Mouse (Mus musculus) limb, embryonic 15.5 days (tissue): ENCODE measurements around the gene Nhsl2. TPM values are rescaled to one million over a fixed set of nuclear protein-coding genes. Genes with fewer than 3 reads are reported as not detected.
A peak's percentile ranks its signal among the peaks of the same experiment; 100 is the strongest.

ENCODE experiments used
- ATAC-seq: fragments of 200-750 bp; cut with Nextera tagmentation; 2 replicates; pipeline ENCODE4 v1.8.0; 2017; ENCODE audit warnings: low read depth, moderate TSS enrichment; ENCODE audit not compliant: insufficient number of reproducible peaks, low FRiP score, low TSS enrichment
- H3K27ac ChIP-seq: fragments of 300-500 bp; sonication (generic); 2 replicates; pipeline ENCODE4 v1.5.1; 2015; ENCODE audit warnings: moderate library complexity, mild to moderate bottlenecking, inconsistent platforms
- H3K27me3 ChIP-seq: fragments of 300-500 bp; sonication (generic); 2 replicates; pipeline ENCODE4 v1.6.1; 2015; ENCODE audit warnings: inconsistent platforms
- H3K36me3 ChIP-seq: fragments of 300-500 bp; sonication (generic); 2 replicates; pipeline ENCODE4 v1.6.1; 2015; ENCODE audit warnings: inconsistent platforms
- H3K4me1 ChIP-seq: fragments of 300-500 bp; sonication (generic); 2 replicates; pipeline ENCODE4 v1.6.1; 2015; ENCODE audit warnings: inconsistent platforms
- H3K4me2 ChIP-seq: fragments of 300-500 bp; sonication (generic); 2 replicates; pipeline ENCODE4 v1.6.1; 2015; ENCODE audit warnings: mild to moderate bottlenecking, inconsistent platforms
- H3K4me3 ChIP-seq: fragments of 300-500 bp; sonication (generic); 2 replicates; pipeline ENCODE4 v1.5.1; 2015; ENCODE audit warnings: mild to moderate bottlenecking, inconsistent platforms
- H3K9ac ChIP-seq: fragments of 300-500 bp; sonication (generic); 2 replicates; pipeline ENCODE4 v1.6.1; 2015; ENCODE audit warnings: inconsistent platforms
- H3K9me3 ChIP-seq: fragments of 300-500 bp; sonication (generic); 2 replicates; pipeline ENCODE4 v1.6.1; 2016; ENCODE audit warnings: inconsistent platforms
- WGBS: fragments of 180-500 bp; shearing (Covaris S2); methylation state at CpG from one replicate; pipeline ENCODE4 v1.1.7; 2015; 5-methylcytosine and 5-hydroxymethylcytosine counted together
- polyA plus RNA-seq: library from polyadenylated mRNA; unstranded; fragments of >200 nt; fragmentation: Nextera tagmentation; extraction: Ambion mirVana; gene quantifications from 2 replicates; pipeline ENCODE4 v1.2.1, GENCODE M21; 2015

Nhsl2 gene
- polyA plus RNA-seq, 1 experiment from 2014 or later, result 11.4 TPM

DNA sequence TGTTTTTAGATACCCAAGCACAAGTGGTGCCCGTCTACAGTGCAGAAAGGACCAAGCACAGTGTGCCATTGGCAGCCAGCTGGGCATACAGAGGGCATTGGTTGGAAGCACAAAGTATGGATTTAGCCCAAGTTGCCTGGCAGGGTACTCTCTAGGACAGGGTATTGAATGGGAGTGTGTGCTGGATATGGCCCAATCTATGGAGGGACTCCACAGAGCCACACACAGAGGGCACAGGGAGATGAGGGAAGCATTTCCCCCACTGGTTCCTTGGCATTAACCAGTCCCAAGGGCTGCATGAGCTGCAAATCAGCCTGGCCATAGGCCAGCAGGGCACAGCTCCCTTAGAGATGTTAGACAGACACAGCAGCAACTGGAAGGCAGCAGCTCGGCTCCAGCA, 79.9 kb downstream of the Nhsl2 start:
- Histone ChIP-seq H3K27me3 (peaks cover 10% of the 10 kb centered on the region), H3K36me3 (no peaks in the 10 kb centered on the region), H3K4me2 (no peak overlapping the region), H3K9ac (no peak overlapping the region), H3K4me3 (no peak overlapping the region), H3K27ac (no peak overlapping the region), H3K9me3 (no peaks in the 10 kb centered on the region), H3K4me1 (0 out of 2 replicates have a peak, but pooled peaks cover 4% of the 10 kb centered on the region)
- ATAC-seq, result no peak
- WGBS, result 68% methylated on average over 2 of the region's 2 CpGs

DNA sequence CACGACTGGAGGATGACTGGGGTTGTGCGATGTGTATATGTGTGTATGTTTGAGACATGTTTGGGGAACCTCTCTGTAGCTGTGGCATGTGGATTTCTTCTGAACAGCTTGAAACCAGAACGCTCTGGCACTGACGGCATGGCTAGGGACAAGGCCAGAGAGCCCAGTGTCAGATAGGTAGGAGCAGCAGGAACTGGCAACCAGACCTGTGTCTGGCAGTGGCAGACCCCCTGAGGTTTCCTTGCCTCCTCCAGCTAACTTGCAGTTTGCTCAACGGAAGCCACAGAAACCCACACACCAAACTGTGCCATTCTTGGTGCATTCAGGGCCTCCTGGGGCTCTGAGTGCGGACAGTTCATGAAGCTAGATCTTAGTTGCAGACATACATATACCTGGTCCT, 81.1 kb downstream of the Nhsl2 start:
- WGBS, result 76% methylated on average over 6 of the region's 6 CpGs
- Histone ChIP-seq H3K27ac (no peak overlapping the region), H3K36me3 (no peaks in the 10 kb centered on the region), H3K4me3 (no peak overlapping the region), H3K27me3 (peaks cover 10% of the 10 kb centered on the region), H3K4me2 (no peak overlapping the region), H3K9me3 (no peaks in the 10 kb centered on the region), H3K9ac (no peak overlapping the region), H3K4me1 (0 out of 2 replicates have a peak, but pooled peaks cover 4% of the 10 kb centered on the region)
- ATAC-seq, result no peak

DNA sequence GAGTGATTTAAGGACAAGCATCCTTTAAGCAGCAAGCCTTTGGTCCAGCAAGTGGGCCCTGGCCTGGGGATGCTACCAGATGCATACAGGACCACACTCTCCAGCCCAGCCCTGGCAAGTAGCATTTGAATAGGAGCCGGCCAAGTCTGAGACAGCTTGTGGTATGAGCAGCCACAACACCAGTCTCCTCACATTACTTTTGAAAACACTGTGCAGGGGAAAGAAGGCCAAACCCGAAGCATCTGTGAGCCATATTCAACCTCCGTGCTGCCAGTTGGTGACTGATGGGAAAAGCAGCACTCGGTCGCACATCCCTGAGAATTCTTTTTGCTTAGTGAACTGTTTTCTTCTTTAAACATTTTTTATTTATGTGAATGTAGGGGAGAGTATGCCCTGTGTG, 81.8 kb downstream of the Nhsl2 start:
- no peak overlapping the region for H3K4me3 ChIP-seq
- 0 out of 2 replicates have a peak, but pooled peaks cover 4% of the 10 kb centered on the region for H3K4me1 ChIP-seq
- H3K4me2 ChIP-seq, result no peak overlapping the region
- ATAC-seq, result no peak
- H3K27ac ChIP-seq, result no peak overlapping the region
- H3K9ac ChIP-seq, result no peak overlapping the region
- no peaks in the 10 kb centered on the region for H3K36me3 ChIP-seq
- H3K27me3 ChIP-seq, result peaks cover 10% of the 10 kb centered on the region
- no peaks in the 10 kb centered on the region for H3K9me3 ChIP-seq
- WGBS, result 71% methylated on average over 5 of the region's 5 CpGs

DNA sequence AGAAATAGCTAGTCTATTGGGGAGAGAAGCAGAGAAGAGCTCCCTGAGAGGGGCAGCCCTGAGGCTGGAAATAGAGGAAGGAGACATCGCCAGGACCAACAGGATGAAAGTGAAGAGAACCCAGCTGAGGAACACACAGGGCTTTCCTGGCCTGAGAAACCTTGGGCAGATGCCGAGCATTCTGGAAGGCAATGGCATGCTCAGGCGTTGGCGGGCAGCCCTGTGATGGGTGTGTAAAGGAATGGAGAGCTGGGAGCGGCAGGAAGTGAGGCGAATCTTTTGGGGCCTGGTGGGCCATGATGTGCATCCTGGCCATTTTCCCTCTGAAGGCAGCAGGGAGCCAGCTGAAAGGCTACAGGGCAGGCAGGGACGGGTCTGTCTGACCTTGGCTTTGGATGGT, 83.1 kb downstream of the Nhsl2 start:
- no peak overlapping the region for H3K4me2 ChIP-seq

DNA sequence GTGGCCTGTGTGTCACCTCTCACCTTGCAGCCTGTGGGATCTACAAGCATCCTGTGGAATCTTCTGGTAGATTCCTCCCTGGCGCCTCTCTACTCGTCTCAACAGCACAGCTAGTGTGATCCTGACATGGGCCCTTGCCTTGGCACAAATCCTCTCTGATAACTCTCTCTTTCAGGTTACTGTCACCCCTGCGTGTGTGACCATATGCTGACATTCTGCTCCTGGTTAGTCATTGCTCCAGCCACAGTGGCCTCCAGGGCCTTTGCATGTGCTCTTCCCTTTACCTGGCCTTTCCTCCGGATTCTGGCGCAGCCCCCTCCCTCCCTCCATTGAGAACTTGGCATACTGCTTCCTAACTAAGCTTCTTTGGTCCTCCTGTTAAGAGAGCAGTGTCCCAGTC, 84.2 kb downstream of the Nhsl2 start:
- H3K4me2 ChIP-seq, result no peak overlapping the region
- H3K36me3 ChIP-seq, result no peaks in the 10 kb centered on the region
- ATAC-seq, result no peak
- H3K4me3 ChIP-seq, result no peak overlapping the region
- no peak overlapping the region for H3K27ac ChIP-seq
- H3K9me3 ChIP-seq, result no peaks in the 10 kb centered on the region
- peaks cover 10% of the 10 kb centered on the region for H3K27me3 ChIP-seq
- no peak overlapping the region for H3K9ac ChIP-seq
- 0 out of 2 replicates have a peak, but pooled peaks cover 4% of the 10 kb centered on the region for H3K4me1 ChIP-seq
- 85% methylated on average over 5 of the region's 5 CpGs for WGBS

More for the DNA sequence above, 83.1 kb downstream of the Nhsl2 start:
- H3K9ac ChIP-seq, result no peak overlapping the region
- H3K27ac ChIP-seq, result no peak overlapping the region
- no peak overlapping the region for H3K4me3 ChIP-seq
- no peak for ATAC-seq
- 76% methylated on average over 7 of the region's 7 CpGs for WGBS
- no peaks in the 10 kb centered on the region for H3K36me3 ChIP-seq
- H3K9me3 ChIP-seq, result no peaks in the 10 kb centered on the region
- 0 out of 2 replicates have a peak, but pooled peaks cover 4% of the 10 kb centered on the region for H3K4me1 ChIP-seq
- H3K27me3 ChIP-seq, result peaks cover 10% of the 10 kb centered on the region

DNA sequence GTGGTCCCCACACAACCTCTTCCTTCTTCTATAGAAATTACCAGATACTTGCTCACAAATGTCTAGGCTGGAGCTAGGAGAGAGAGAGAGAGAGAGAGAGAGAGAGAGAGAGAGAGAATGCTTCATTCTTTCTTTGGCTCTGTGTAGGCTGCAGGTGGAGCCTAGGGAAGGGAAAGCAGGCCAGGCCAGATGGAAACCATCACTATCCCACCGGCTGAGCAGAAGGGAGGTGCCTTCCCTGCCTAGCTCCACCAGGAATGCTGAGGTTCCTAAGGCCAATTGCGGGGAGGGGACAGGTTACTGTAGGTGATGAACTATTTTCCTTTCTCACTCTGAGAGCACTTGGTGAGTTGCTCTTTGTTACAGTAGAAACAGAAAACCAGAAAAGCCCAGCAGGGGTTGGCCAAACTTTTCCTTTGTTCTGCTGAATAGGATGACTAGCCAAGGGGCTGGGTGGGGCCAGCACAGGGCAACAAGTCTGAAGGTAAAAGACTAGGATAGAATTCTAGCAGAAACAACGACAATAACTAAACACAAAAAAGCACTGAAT, 86.2 kb downstream of the Nhsl2 start:
- Histone ChIP-seq H3K9ac (no peak overlapping the region), H3K27me3 (peaks cover 9% of the 10 kb centered on the region), H3K27ac (no peak overlapping the region), H3K9me3 (no peaks in the 10 kb centered on the region), H3K4me1 (no peaks in the 10 kb centered on the region), H3K4me3 (no peak overlapping the region), H3K36me3 (no peaks in the 10 kb centered on the region), H3K4me2 (no peak overlapping the region)
- 43% methylated on average over 3 of the region's 3 CpGs for WGBS
- no peak for ATAC-seq

DNA sequence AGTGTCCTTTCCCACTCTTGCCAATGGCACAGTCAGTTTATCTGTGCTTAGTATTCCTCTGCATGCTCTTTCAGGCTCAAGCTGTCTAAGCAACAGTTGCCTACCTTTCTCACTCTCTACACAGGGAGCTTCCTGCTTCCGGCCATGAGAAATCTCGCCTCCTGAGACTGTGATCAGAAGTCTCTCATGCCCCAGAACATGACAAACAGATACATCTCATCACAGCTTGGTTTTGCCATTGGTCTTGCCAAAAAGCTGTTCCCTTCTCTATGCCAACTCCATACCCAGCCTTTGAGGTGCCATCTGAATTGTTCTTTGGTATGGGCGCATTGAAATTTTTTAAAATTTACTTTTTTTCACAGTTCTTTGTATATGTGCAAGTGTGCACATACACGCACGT, 90.3 kb downstream of the Nhsl2 start:
- Histone ChIP-seq H3K4me3 (no peak overlapping the region), H3K9ac (no peak overlapping the region), H3K27ac (no peak overlapping the region), H3K4me2 (no peak overlapping the region), H3K4me1 (peaks cover 18% of the 10 kb centered on the region; the same call in 1 of the 2 replicates), H3K36me3 (no peaks in the 10 kb centered on the region), H3K27me3 (peaks cover 4% of the 10 kb centered on the region; the same call in 1 of the 2 replicates), H3K9me3 (no peaks in the 10 kb centered on the region)
- WGBS, result 83% methylated on average over 5 of the region's 5 CpGs
- no peak for ATAC-seq

DNA sequence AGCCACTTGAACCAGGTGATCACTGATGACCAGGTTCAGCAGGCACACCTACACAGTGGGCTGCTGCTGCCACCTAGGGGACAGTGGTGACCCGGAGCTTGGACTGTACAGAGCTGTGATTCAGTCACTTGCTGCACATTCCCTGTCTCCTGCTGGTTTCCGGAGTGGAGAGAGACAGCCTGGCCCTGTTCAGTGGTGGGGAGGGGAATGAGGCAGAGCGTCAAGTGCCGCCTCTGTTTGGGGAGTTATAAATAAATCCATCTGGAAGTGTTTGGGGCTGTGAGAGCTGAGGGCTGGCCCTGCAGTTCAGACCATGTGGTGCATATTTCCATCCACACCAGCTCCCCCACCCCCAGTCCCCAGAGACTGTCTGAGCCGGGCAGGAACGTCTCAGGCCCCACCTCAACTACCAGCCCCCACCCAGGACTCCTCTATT, 93.3 kb downstream of the Nhsl2 start:
- no peaks in the 10 kb centered on the region for H3K9me3 ChIP-seq
- H3K4me1 ChIP-seq, result peaks cover 18% of the 10 kb centered on the region; the same call in 1 of the 2 replicates
- H3K36me3 ChIP-seq, result no peaks in the 10 kb centered on the region
- no peak overlapping the region for H3K9ac ChIP-seq
- H3K4me2 ChIP-seq, result no peak overlapping the region
- WGBS, result 19% methylated on average over 5 of the region's 6 CpGs
- peak; percentile 95 for ATAC-seq
- H3K27ac ChIP-seq, result peak overlapping the region; percentile 74
- H3K27me3 ChIP-seq, result peaks cover 11% of the 10 kb centered on the region; the same call in 1 of the 2 replicates
- no peak overlapping the region for H3K4me3 ChIP-seq

DNA sequence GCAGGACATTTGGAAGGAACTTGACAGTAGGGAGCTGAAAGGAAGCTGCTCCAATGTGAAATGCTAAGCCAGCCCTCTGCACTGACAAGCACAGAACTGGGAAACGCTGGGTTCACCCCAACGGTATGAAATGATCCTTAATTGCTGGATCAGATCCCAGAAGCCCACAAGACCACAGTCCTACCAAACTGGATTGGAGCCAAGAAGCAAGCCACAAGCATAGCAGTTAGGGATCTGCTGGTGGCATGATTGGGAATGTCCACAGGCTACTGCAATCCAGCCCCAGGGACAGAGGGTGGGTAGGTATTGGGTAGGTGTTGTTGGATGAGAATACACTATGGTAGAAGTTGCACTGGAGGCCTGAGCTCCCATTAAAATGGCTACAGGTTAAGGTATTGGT, 94.6 kb downstream of the Nhsl2 start:
- peaks cover 18% of the 10 kb centered on the region; the same call in 1 of the 2 replicates for H3K4me1 ChIP-seq
- no peak for ATAC-seq
- 40% methylated on average over 2 of the region's 2 CpGs for WGBS
- no peaks in the 10 kb centered on the region for H3K9me3 ChIP-seq
- H3K4me3 ChIP-seq, result no peak overlapping the region
- no peaks in the 10 kb centered on the region for H3K36me3 ChIP-seq
- H3K27me3 ChIP-seq, result peaks cover 11% of the 10 kb centered on the region; the same call in 1 of the 2 replicates
- no peak overlapping the region for H3K9ac ChIP-seq
- H3K27ac ChIP-seq, result no peak overlapping the region
- no peak overlapping the region for H3K4me2 ChIP-seq

DNA sequence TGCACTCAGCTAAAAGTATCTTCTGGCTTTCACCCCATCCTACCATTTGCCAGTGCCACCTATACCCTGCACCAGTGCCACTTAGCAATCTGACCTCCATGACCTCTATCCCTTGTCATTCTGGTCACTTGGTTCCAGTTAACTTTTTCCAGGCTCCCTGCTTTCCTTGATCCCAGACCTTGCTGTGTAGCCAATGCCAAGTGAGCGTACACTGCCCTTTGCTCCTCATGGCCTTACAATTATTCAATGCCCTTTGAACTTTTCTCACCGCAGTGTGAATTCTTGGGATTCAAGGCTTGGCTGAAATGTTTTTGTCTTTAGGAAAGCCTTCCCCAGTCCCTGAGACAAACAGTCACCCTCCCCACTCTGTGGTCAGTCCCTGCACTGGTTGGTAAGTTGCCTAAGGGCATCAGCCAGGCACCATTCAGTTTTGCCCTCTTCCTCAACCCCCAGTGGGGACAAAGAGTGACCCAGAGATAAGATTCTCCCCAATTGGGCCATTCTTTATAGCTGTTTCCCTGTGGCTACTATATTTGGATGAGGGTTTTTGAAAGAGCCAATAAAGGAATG, 95.7 kb downstream of the Nhsl2 start:
- H3K4me3 ChIP-seq, result no peak overlapping the region
- peaks cover 11% of the 10 kb centered on the region; the same call in 1 of the 2 replicates for H3K27me3 ChIP-seq
- 90% methylated on average over 2 of the region's 2 CpGs for WGBS
- no peaks in the 10 kb centered on the region for H3K36me3 ChIP-seq
- H3K9ac ChIP-seq, result no peak overlapping the region
- no peak for ATAC-seq
- H3K4me2 ChIP-seq, result no peak overlapping the region
- no peaks in the 10 kb centered on the region for H3K9me3 ChIP-seq
- peaks cover 18% of the 10 kb centered on the region; the same call in 1 of the 2 replicates for H3K4me1 ChIP-seq
- no peak overlapping the region for H3K27ac ChIP-seq

DNA sequence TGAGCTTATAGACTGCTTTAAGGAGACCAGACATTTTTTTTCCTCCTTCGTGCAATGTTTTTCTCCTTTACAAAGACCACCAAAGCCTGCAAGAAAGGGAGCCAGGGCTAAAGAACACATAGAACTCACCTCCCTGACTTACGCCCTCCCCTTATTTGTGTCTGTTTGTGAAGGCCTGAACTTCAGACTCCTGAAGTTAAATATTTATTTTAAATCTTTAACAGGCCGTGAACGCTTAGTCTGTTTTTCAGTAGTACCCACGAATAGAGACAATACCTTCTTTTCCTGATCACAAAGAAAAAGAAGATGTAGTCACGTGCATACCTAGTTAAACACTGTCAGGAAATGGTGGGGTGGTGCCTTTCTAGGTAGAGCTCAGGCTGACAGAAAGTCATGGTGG, 103.3 kb downstream of the Nhsl2 start:
- Histone ChIP-seq H3K4me3 (no peak overlapping the region), H3K4me2 (no peak overlapping the region), H3K9me3 (no peaks in the 10 kb centered on the region), H3K4me1 (0 out of 2 replicates have a peak, but pooled peaks cover 5% of the 10 kb centered on the region), H3K36me3 (no peaks in the 10 kb centered on the region), H3K9ac (no peak overlapping the region), H3K27ac (no peak overlapping the region), H3K27me3 (peaks cover 26% of the 10 kb centered on the region)
- ATAC-seq, result no peak
- WGBS, result 77% methylated on average over 6 of the region's 6 CpGs

DNA sequence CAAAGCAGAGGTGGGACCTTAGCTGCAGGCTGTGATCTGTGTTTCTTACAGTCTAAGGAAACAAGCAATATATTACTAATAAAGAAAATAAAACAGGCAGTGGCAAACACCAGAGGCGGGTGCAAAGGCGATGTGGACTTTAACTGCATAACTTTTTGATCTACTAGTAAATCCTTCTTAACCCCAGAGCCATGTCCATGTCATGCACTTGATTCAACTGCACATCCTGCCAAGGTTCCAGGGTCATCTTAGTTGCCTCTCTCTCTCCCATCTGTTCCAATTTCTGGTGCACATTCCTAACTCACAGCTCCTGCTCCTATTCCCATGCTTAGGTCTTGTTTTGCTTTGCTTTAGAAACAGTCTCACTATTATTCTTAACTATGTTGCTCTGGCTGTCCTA, 104.1 kb downstream of the Nhsl2 start:
- H3K9ac ChIP-seq, result no peak overlapping the region
- H3K9me3 ChIP-seq, result no peaks in the 10 kb centered on the region
- 0 out of 2 replicates have a peak, but pooled peaks cover 5% of the 10 kb centered on the region for H3K4me1 ChIP-seq
- WGBS, result 92% methylated on average over 2 of the region's 2 CpGs
- no peak for ATAC-seq
- no peak overlapping the region for H3K4me2 ChIP-seq
- no peaks in the 10 kb centered on the region for H3K36me3 ChIP-seq
- no peak overlapping the region for H3K27ac ChIP-seq
- H3K27me3 ChIP-seq, result peaks cover 26% of the 10 kb centered on the region
- H3K4me3 ChIP-seq, result no peak overlapping the region
